Mouse (Mus musculus) kidney, adult 8-10 months (tissue): ENCODE data around the gene Mmd.
A peak's percentile ranks its signal among the peaks of the same experiment; 100 is the strongest.
"Not testable (repeated sequence)": the region's sequence is repeated elsewhere in the genome, so short reads cannot be mapped to it uniquely, and the experiment has no call there.

Experiments
- DNase-seq, 2 experiments: peaks; one replicate each; pipeline ENCODE4 v3.0.0; 2022

The Mmd gene

GRCm38 (mm10) chr11:90250189-90250588 is 933 bp downstream of the Mmd start:
- no peak for DNase-seq

- no peak for DNase-seq
These were observed 1.5 kb downstream of the Mmd start for GRCm38 (mm10) chr11:90250730-90251129.

GRCm38 (mm10) chr11:90251923-90252322 is 2.7 kb downstream of the Mmd start:
- no peak for DNase-seq

- no peak for DNase-seq
These were observed 3.1 kb downstream of the Mmd start for GRCm38 (mm10) chr11:90252366-90252765.

GRCm38 (mm10) chr11:90254536-90254935 is 5.3 kb downstream of the Mmd start:
- DNase-seq: no peak

GRCm38 (mm10) chr11:90255687-90256086 is 6.4 kb downstream of the Mmd start:
- no peak for DNase-seq

GRCm38 (mm10) chr11:90256833-90257525 is 7.7 kb downstream of the Mmd start:
- no peak for DNase-seq

GRCm38 (mm10) chr11:90258321-90258927 is 9.2 kb downstream of the Mmd start:
- no peak for DNase-seq

GRCm38 (mm10) chr11:90259071-90259470 is 9.8 kb downstream of the Mmd start:
- DNase-seq: no peak

- no peak for DNase-seq
These were observed 10.6 kb downstream of the Mmd start for GRCm38 (mm10) chr11:90259826-90260225.

GRCm38 (mm10) chr11:90264180-90264579 is 14.9 kb downstream of the Mmd start:
- DNase-seq: no peak

- DNase-seq: no peak
These were observed 16.3 kb downstream of the Mmd start for GRCm38 (mm10) chr11:90265581-90265980.

- DNase-seq: peak; percentile 27 to 79
These were observed 19.7 kb downstream of the Mmd start for GRCm38 (mm10) chr11:90268934-90269333.

GRCm38 (mm10) chr11:90269398-90270123 is 20.3 kb downstream of the Mmd start:
- DNase-seq: peak; percentile 45 to 63

- DNase-seq: no peak
These were observed 21.0 kb downstream of the Mmd start for GRCm38 (mm10) chr11:90270132-90270877.

- DNase-seq: no peak
These were observed 24.9 kb downstream of the Mmd start for GRCm38 (mm10) chr11:90274187-90274586.

- DNase-seq: peak in 1 of 2 experiments; percentile 42
These were observed 26.4 kb downstream of the Mmd start for GRCm38 (mm10) chr11:90275663-90276062.

- DNase-seq: no peak
These were observed 26.9 kb downstream of the Mmd start for GRCm38 (mm10) chr11:90276150-90276549.

- no peak for DNase-seq
These were observed 27.3 kb downstream of the Mmd start for GRCm38 (mm10) chr11:90276561-90276960.

- no peak for DNase-seq
These were observed 30.8 kb downstream of the Mmd start for GRCm38 (mm10) chr11:90280069-90280468.

GRCm38 (mm10) chr11:90281943-90282342 is 32.7 kb downstream of the Mmd start:
- not testable (repeated sequence) for DNase-seq

GRCm38 (mm10) chr11:90283159-90283558 is 33.9 kb downstream of the Mmd start:
- no peak for DNase-seq

GRCm38 (mm10) chr11:90283601-90284000 is 34.3 kb downstream of the Mmd start:
- DNase-seq: no peak
